Mouse (Mus musculus): ENCODE results near the gene Polr1d. TPM values are rescaled to one million over a fixed set of nuclear protein-coding genes. Genes with fewer than 3 reads are reported as not detected.

The Polr1d gene
- 10 to 100 TPM; 69.4 to 70.4 TPM for total RNA-seq (2021)
- long read RNA-seq, experiment 1, transcript Polr1d-201 (2 exons, 1,196 nt): major isoform, 33 of 58 reads
- long read RNA-seq, experiment 1, transcript Polr1d-202 (3 exons, 1,137 nt): minor isoform, 19 of 58 reads
- long read RNA-seq, experiment 1, partial matches to known transcripts: 0 of 58 reads
- long read RNA-seq, experiment 1, other reads (novel, unspliced or antisense): 6 of 58 reads
- long read RNA-seq, experiment 2, transcript Polr1d-202 (3 exons, 1,137 nt): minor isoform, 21 of 53 reads
- long read RNA-seq, experiment 2, transcript Polr1d-201 (2 exons, 1,196 nt): major isoform, 25 of 53 reads
- long read RNA-seq, experiment 2, partial matches to known transcripts: 1 of 53 reads
- long read RNA-seq, experiment 2, other reads (novel, unspliced or antisense): 6 of 53 reads

GRCm38 (mm10) chr5:147076799-147077165 lies at the start of gene Polr1d:
Gene Polr1d, plus strand, starts transcription at chr5:147077050.
- intact Hi-C loops (cut with DNase I): loop anchor here (5.0 kb wide), 1 partner anchor 94 kb away; no protein-coding TSS in a partner anchor
- no peak for DNase-seq

GRCm38 (mm10) chr5:147031281-147031680 lies 45.6 kb upstream of the Polr1d start:
- intact Hi-C loops (cut with DNase I): no loop called here
- peak in 1 of 2 experiments; percentile 38 for DNase-seq

GRCm38 (mm10) chr5:147033155-147033554 lies 43.7 kb upstream of the Polr1d start:
- no peak for DNase-seq
- intact Hi-C loops (cut with DNase I): no loop called here

GRCm38 (mm10) chr5:147034283-147034682 lies 42.6 kb upstream of the Polr1d start:
- no peak for DNase-seq
- intact Hi-C loops (cut with DNase I): no loop called here

- DNase-seq: no peak
- intact Hi-C loops (cut with DNase I): no loop called here
Observed at GRCm38 (mm10) chr5:147035301-147035700, 41.5 kb upstream of the Polr1d start.

- intact Hi-C loops (cut with DNase I): loop anchor here (2.0 kb wide), 1 partner anchor 39 kb away; no protein-coding TSS in a partner anchor
- peak; percentile 38 to 54 for DNase-seq
Observed at GRCm38 (mm10) chr5:147036028-147036427, 40.8 kb upstream of the Polr1d start.

GRCm38 (mm10) chr5:147036661-147037060 lies 40.2 kb upstream of the Polr1d start:
- intact Hi-C loops (cut with DNase I): loop anchor here (2.0 kb wide), 1 partner anchor 38 kb away; no protein-coding TSS in a partner anchor
- DNase-seq: no peak

- DNase-seq: no peak
- intact Hi-C loops (cut with DNase I): loop anchor here (2.0 kb wide), 1 partner anchor 37 kb away; no protein-coding TSS in a partner anchor
Observed at GRCm38 (mm10) chr5:147037601-147038000, 39.2 kb upstream of the Polr1d start.

- intact Hi-C loops (cut with DNase I): no loop called here
Observed at GRCm38 (mm10) chr5:147039394-147039793, 37.5 kb upstream of the Polr1d start.

GRCm38 (mm10) chr5:147041965-147042937 lies 34.6 kb upstream of the Polr1d start:
- intact Hi-C loops (cut with DNase I): no loop called here
- no peak for DNase-seq

More at GRCm38 (mm10) chr5:147039394-147039793, 37.5 kb upstream of the Polr1d start:
- no peak for DNase-seq

- DNase-seq: no peak
- intact Hi-C loops (cut with DNase I): no loop called here
Observed at GRCm38 (mm10) chr5:147043240-147043844, 33.5 kb upstream of the Polr1d start.

GRCm38 (mm10) chr5:147045311-147045710 lies 31.5 kb upstream of the Polr1d start:
- no peak for DNase-seq
- intact Hi-C loops (cut with DNase I): no loop called here

- DNase-seq: no peak
- intact Hi-C loops (cut with DNase I): no loop called here
Observed at GRCm38 (mm10) chr5:147045929-147046328, 30.9 kb upstream of the Polr1d start.

GRCm38 (mm10) chr5:147049544-147050209 lies 27.2 kb upstream of the Polr1d start:
- intact Hi-C loops (cut with DNase I): no loop called here
- DNase-seq: no peak

GRCm38 (mm10) chr5:147050816-147051499 lies 25.9 kb upstream of the Polr1d start:
- DNase-seq: no peak
- intact Hi-C loops (cut with DNase I): no loop called here

- no peak for DNase-seq
- intact Hi-C loops (cut with DNase I): no loop called here
Observed at GRCm38 (mm10) chr5:147051500-147052308, 25.1 kb upstream of the Polr1d start.

GRCm38 (mm10) chr5:147052309-147052558 lies 24.6 kb upstream of the Polr1d start:
- intact Hi-C loops (cut with DNase I): no loop called here
- no peak for DNase-seq

GRCm38 (mm10) chr5:147053071-147053470 lies 23.8 kb upstream of the Polr1d start:
- intact Hi-C loops (cut with DNase I): no loop called here
- DNase-seq: no peak

GRCm38 (mm10) chr5:147053481-147053880 lies 23.4 kb upstream of the Polr1d start:
- no peak for DNase-seq
- intact Hi-C loops (cut with DNase I): no loop called here
